Mouse (Mus musculus) testis, postnatal 10 days (tissue): ENCODE results near the gene Zfp536.

ENCODE experiments used
- DNase-seq: peaks from one replicate; pipeline ENCODE4 v3.0.0; 2021; ENCODE audit warnings: low spot score

Gene Zfp536

GRCm38 (mm10) chr7:37553646-37554045 lies 219.8 kb downstream of the Zfp536 start:
- DNase-seq, result no peak

GRCm38 (mm10) chr7:37552384-37552783 lies 221.1 kb downstream of the Zfp536 start:
- DNase-seq, result no peak

GRCm38 (mm10) chr7:37548805-37549204 lies 224.6 kb downstream of the Zfp536 start:
- no peak for DNase-seq

- DNase-seq, result no peak
Measured at GRCm38 (mm10) chr7:37544011-37544410, 229.4 kb downstream of the Zfp536 start.

GRCm38 (mm10) chr7:37542951-37543350 lies 230.5 kb downstream of the Zfp536 start:
- no peak for DNase-seq

GRCm38 (mm10) chr7:37531166-37531565 lies 242.3 kb downstream of the Zfp536 start:
- no peak for DNase-seq

- no peak for DNase-seq
Measured at GRCm38 (mm10) chr7:37528311-37528710, 245.1 kb downstream of the Zfp536 start.

GRCm38 (mm10) chr7:37527890-37528289 lies 245.6 kb downstream of the Zfp536 start:
- no peak for DNase-seq

- no peak for DNase-seq
Measured at GRCm38 (mm10) chr7:37521407-37521806, 252.0 kb downstream of the Zfp536 start.

GRCm38 (mm10) chr7:37510933-37511675 lies 262.3 kb downstream of the Zfp536 start:
- DNase-seq, result no peak

- no peak for DNase-seq
Measured at GRCm38 (mm10) chr7:37509700-37510099, 263.7 kb downstream of the Zfp536 start.

- DNase-seq, result no peak
Measured at GRCm38 (mm10) chr7:37505548-37505947, 267.9 kb downstream of the Zfp536 start.

- no peak for DNase-seq
Measured at GRCm38 (mm10) chr7:37505096-37505495, 268.3 kb downstream of the Zfp536 start.

- DNase-seq, result no peak
Measured at GRCm38 (mm10) chr7:37498881-37499280, 274.6 kb downstream of the Zfp536 start.

GRCm38 (mm10) chr7:37496491-37496890 lies 276.9 kb downstream of the Zfp536 start:
- DNase-seq, result no peak

- DNase-seq, result no peak
Measured at GRCm38 (mm10) chr7:37490312-37490711, 283.1 kb downstream of the Zfp536 start.

GRCm38 (mm10) chr7:37484946-37485345 lies 288.5 kb downstream of the Zfp536 start:
- no peak for DNase-seq

GRCm38 (mm10) chr7:37482564-37482963 lies 290.9 kb downstream of the Zfp536 start:
- DNase-seq, result no peak

- DNase-seq, result no peak
Measured at GRCm38 (mm10) chr7:37481165-37481564, 292.3 kb downstream of the Zfp536 start.

GRCm38 (mm10) chr7:37477309-37477708 lies 296.1 kb downstream of the Zfp536 start:
- DNase-seq, result no peak

- no peak for DNase-seq
Measured at GRCm38 (mm10) chr7:37475485-37475884, 298.0 kb downstream of the Zfp536 start.

- DNase-seq, result no peak
Measured at GRCm38 (mm10) chr7:37474284-37474683, 299.2 kb downstream of the Zfp536 start.

GRCm38 (mm10) chr7:37473311-37474084 lies 299.9 kb downstream of the Zfp536 start:
- DNase-seq, result no peak
